Mouse (Mus musculus) kidney, embryonic 14.5 days (tissue): ENCODE measurements at regions not wholly inside any gene's neighbourhood (a gene's known extent, or its start where the extent isn't known, plus 50 kb on each side); places are given as distances from the start of the nearest gene placed in this dataset.

Source experiments
- ATAC-seq: fragments of 200-750 bp; cut with Nextera tagmentation; 2 replicates; pipeline ENCODE4 v1.8.0; 2017; ENCODE audit warnings: moderate number of reproducible peaks, mild to moderate bottlenecking, moderate TSS enrichment, moderate library complexity; ENCODE audit not compliant: low FRiP score, low TSS enrichment
- H3K27ac ChIP-seq: fragments of 300-500 bp; sonication (generic); 2 replicates; pipeline ENCODE4 v1.5.1; 2014; ENCODE audit warnings: low read depth, mild to moderate bottlenecking, low read length, moderate library complexity, mixed read lengths
- H3K27me3 ChIP-seq: fragments of 300-500 bp; sonication (generic); 2 replicates; pipeline ENCODE4 v1.6.1; 2014; ENCODE audit warnings: mild to moderate bottlenecking, low read length; ENCODE audit not compliant: control insufficient read depth, insufficient read depth
- H3K36me3 ChIP-seq: fragments of 300-500 bp; sonication (generic); 2 replicates; pipeline ENCODE4 v1.6.1; 2014; ENCODE audit warnings: low read length, mixed read lengths; ENCODE audit not compliant: control insufficient read depth, insufficient read depth
- H3K4me1 ChIP-seq: fragments of 300-500 bp; sonication (generic); 2 replicates; pipeline ENCODE4 v1.6.1; 2014; ENCODE audit warnings: low read length, mixed read lengths; ENCODE audit not compliant: control insufficient read depth, insufficient read depth
- H3K4me2 ChIP-seq: fragments of 300-500 bp; sonication (generic); replicated peaks from 2 replicates; pipeline ENCODE4 v1.6.1; 2014; ENCODE audit warnings: low read depth, mild to moderate bottlenecking, low read length
- H3K4me3 ChIP-seq: fragments of 300-500 bp; sonication (generic); 2 replicates; pipeline ENCODE4 v1.5.1; 2014; ENCODE audit warnings: mild to moderate bottlenecking, low read length
- H3K9ac ChIP-seq: fragments of 300-500 bp; sonication (generic); 2 replicates; pipeline ENCODE4 v1.6.1; 2014; ENCODE audit warnings: low read depth, mild to moderate bottlenecking, low read length, moderate library complexity
- H3K9me3 ChIP-seq: fragments of 300-500 bp; sonication (generic); 2 replicates; pipeline ENCODE4 v1.6.1; 2016; ENCODE audit warnings: low read length; ENCODE audit not compliant: control insufficient read depth
- WGBS: fragments of 180-500 bp; shearing (Covaris S2); extraction: QIAGEN DNeasy Blood & Tissue Kit; methylation state at CpG from one replicate; pipeline ENCODE4 v1.1.7; 2014; 5-methylcytosine and 5-hydroxymethylcytosine counted together

- Histone ChIP-seq H3K27ac (no peak overlapping the region), H3K4me1 (no peaks in the 10 kb centered on the region), H3K36me3 (no peaks in the 10 kb centered on the region), H3K27me3 (no peaks in the 10 kb centered on the region), H3K9me3 (no peaks in the 10 kb centered on the region), H3K9ac (no peak overlapping the region), H3K4me2 (no peak overlapping the region), H3K4me3 (no peak overlapping the region)
- no peak for ATAC-seq
- WGBS: 83% methylated on average over 7 of the region's 7 CpGs
These were observed 102.1 kb upstream of the Rap1b start for GRCm38 (mm10) chr10:117947911-117948310.

DNA sequence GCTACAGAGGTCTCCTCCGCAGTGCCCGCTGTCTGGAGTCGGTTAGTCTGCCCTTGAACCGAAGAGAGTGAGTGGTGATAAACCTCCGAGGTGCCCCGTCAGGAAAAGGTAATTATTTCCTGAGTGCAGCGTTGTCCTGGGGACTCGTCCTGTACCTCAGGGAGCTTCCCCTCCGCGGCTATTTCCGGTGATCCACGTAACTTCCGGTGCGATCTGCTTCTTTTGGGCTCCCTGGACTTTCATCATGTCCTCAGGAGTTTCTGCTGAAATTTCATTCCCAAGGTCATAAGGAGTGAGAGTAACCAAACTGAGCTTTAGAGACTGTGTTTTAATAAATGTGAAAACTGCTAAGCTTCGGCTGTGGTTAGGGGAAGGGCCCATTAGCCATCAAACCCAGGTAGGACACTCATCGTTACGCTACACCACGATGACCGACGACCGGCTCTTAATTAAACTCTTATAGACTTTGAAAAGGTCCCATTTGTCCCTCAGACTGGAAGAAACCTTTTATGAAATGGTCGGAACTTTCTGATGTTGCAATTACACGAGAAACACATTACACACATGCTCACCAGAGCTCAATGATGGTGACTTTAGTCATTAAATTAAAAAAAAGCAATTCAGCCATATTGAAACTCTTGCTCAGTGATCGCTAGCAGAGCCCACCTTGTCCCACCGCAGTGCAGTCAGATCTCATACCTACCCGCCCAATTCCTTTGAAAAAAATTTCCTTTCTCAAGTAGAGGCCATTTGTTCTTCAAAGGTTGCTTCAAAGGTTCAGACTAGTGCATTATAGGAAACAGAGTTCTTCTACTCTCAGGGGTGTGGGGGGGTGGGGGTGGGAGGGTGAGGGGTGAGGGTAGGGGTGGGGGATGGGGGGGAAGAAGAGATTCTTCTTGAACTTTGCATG lies 106.5 kb upstream of the Rap1b start:
- 69% methylated on average over 26 of the region's 26 CpGs for WGBS
- Histone ChIP-seq H3K9ac (no peak overlapping the region), H3K27me3 (no peaks in the 10 kb centered on the region), H3K36me3 (no peaks in the 10 kb centered on the region), H3K4me3 (no peak overlapping the region), H3K9me3 (no peaks in the 10 kb centered on the region), H3K4me1 (no peaks in the 10 kb centered on the region), H3K27ac (no peak overlapping the region), H3K4me2 (no peak overlapping the region)
- no peak for ATAC-seq

- no peak for ATAC-seq
- Histone ChIP-seq H3K4me2 (no peak overlapping the region), H3K4me1 (no peaks in the 10 kb centered on the region), H3K9ac (no peak overlapping the region), H3K36me3 (no peaks in the 10 kb centered on the region), H3K27ac (no peak overlapping the region), H3K4me3 (no peak overlapping the region), H3K27me3 (no peaks in the 10 kb centered on the region), H3K9me3 (no peaks in the 10 kb centered on the region)
- 19% methylated on average over 12 of the region's 12 CpGs for WGBS
These were observed 107.3 kb upstream of the Rap1b start for GRCm38 (mm10) chr10:117953026-117953711.

DNA sequence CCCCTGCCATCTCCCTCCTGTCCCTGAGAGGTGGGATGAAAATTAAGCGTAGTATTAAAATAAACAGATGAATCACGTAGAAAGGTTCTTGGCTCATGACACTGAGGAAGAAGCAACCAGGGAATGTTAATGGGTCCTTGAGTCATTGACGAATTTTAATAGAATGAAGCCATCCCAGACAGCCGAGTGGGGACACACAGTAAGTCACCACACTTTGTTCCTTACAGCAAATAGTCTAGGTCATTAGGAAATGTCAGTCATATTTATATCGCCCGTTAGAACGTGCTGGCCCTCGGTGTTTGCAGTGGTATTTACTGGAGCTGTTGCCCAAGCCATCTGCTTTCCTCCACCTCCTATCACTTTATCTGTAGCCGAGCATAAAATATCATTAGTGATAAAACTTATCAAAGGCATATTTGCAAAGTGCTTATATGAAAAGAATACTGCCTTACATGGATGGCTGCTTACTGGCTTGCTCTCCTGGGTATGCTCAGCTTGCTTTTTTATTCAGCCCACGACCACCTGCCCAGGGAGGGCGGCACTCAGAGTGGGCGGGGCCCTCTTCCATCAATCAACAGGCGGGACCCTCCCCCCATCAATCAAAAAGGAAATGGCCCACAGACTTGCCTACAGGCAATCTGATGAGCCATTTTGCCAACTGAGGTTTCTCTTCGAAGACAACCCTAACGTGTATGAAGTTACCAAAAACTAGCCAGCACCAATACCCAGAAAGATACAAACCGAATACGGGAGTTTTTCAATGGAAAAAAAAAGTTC lies 110.5 kb upstream of the Rap1b start:
- 79% methylated on average over 17 of the region's 17 CpGs for WGBS
- Histone ChIP-seq H3K9ac (no peak overlapping the region), H3K4me1 (no peaks in the 10 kb centered on the region), H3K27ac (no peak overlapping the region), H3K27me3 (no peaks in the 10 kb centered on the region), H3K4me2 (no peak overlapping the region), H3K4me3 (no peak overlapping the region), H3K36me3 (no peaks in the 10 kb centered on the region), H3K9me3 (no peaks in the 10 kb centered on the region)
- no peak for ATAC-seq

DNA sequence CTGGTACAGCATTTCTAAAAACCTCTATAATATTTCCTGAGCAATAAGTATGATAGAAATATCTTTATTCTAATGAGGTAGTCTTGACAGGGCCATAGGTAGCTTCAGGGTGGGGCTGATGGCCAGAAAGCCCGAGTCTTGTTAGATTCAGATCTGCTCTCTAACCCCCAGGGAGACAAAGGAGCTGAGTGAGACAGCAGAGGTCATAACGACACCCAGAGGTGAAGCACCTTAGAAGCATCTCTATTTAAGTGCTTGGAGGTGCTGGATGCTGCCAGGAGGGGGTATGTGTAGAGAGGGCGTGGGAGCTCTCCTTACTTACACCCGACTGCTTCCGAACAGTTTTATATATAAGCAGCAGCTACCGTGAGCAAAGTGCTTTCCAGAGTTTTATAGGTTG lies 128.9 kb upstream of the Rap1b start:
- whole genome bisulfite sequencing: 64% methylated on average over 6 of the region's 6 CpGs

GRCm38 (mm10) chr10:117975467-117975866 lies 129.6 kb upstream of the Rap1b start:
- Histone ChIP-seq H3K4me3 (no peak overlapping the region), H3K9ac (no peak overlapping the region), H3K4me1 (no peaks in the 10 kb centered on the region), H3K9me3 (no peaks in the 10 kb centered on the region), H3K4me2 (no peak overlapping the region), H3K36me3 (no peaks in the 10 kb centered on the region), H3K27me3 (no peaks in the 10 kb centered on the region), H3K27ac (no peak overlapping the region)
- 77% methylated on average over 1 of the region's 1 CpGs for WGBS
- ATAC-seq: no peak

More for the DNA sequence above, 128.9 kb upstream of the Rap1b start:
- Histone ChIP-seq H3K27ac (no peak overlapping the region), H3K27me3 (no peaks in the 10 kb centered on the region), H3K4me2 (no peak overlapping the region), H3K4me1 (no peaks in the 10 kb centered on the region), H3K4me3 (no peak overlapping the region), H3K36me3 (no peaks in the 10 kb centered on the region), H3K9me3 (no peaks in the 10 kb centered on the region), H3K9ac (no peak overlapping the region)
- ATAC-seq: no peak

DNA sequence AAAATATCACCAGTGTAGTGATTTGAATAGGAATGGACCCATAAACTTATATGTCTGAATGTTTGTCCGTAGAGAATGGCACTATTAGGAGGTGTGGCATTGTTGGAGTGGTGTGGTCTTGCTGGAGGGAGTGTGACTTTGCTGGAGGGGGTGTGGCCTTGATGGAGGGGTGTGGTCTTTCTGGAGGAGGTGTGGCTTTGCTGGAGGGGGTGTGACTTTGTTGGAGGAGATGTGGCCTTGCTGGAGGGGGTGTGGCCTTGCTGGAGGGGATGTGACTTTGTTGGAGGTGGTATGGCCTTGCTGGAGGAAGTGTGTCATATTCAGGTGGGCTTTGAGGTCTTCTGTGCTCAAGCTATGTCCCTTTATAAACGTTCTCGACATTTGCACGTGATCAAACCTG lies 133.3 kb upstream of the Rap1b start:
- Histone ChIP-seq H3K4me1 (no peaks in the 10 kb centered on the region), H3K9me3 (no peaks in the 10 kb centered on the region), H3K4me3 (no peak overlapping the region), H3K9ac (no peak overlapping the region), H3K36me3 (no peaks in the 10 kb centered on the region), H3K4me2 (no peak overlapping the region), H3K27ac (no peak overlapping the region), H3K27me3 (no peaks in the 10 kb centered on the region)
- no peak for ATAC-seq
- WGBS: 90% methylated on average over 4 of the region's 4 CpGs

GRCm38 (mm10) chr10:117982611-117983210 lies 136.9 kb upstream of the Rap1b start:
- H3K36me3 ChIP-seq: no peaks in the 10 kb centered on the region

More at GRCm38 (mm10) chr10:117982611-117983210, 136.9 kb upstream of the Rap1b start:
- H3K4me1 ChIP-seq: no peaks in the 10 kb centered on the region
- H3K4me3 ChIP-seq: no peak overlapping the region
- WGBS: 38% methylated on average over 8 of the region's 8 CpGs
- H3K27me3 ChIP-seq: no peaks in the 10 kb centered on the region
- no peak overlapping the region for H3K4me2 ChIP-seq
- no peaks in the 10 kb centered on the region for H3K9me3 ChIP-seq
- peak overlapping the region; percentile 30; the same call in 1 of the 2 replicates for H3K27ac ChIP-seq
- no peak overlapping the region for H3K9ac ChIP-seq
- ATAC-seq: no peak
